Mouse (Mus musculus): Measurements from ENCODE around the gene Syndig1l. TPM values are rescaled to one million over a fixed set of nuclear protein-coding genes. Genes with fewer than 3 reads are reported as not detected.

Syndig1l gene
- total RNA-seq (2023), result not detected in 2 replicates

DNA sequence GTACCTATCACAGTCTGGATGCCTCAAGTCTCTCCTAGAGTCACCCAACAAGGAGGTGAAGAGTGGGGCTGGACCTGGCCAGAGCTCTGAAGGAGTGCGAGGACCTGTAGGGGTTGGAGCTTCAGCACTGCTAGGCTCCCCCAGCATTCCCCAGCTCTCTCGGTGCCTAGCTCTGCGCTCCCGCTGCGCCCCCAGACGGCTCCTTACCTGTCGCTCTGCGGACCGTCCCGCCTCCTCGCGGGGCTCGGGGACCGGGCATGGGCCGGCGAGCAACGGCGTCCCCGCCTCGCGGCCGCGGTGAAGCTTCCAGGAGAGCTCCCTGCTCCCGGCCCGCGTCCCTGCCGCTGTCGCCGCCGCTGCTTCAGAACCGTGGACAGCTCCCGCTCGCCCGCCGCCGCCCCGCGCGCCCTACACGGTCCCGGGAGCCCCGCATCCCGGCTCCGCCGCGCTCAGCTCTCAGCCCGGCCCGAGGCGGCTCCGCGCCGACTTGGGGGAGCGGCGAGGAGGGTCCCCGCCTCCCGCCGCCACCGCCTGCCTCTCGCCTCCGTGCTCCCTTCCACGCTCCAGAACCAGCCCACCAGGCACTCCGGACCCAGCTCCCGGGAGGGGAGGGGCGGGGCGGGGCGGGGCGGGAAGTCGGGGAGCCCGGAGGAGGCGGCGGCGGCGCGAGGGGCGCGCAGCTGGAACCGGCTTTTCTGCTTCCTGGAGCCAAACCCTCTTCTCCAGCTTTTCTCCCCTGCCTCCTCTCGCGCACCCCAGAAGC is at the start of gene Syndig1l:
Gene Syndig1l, minus strand, starts transcription at position 513 of the 763 bp plus-strand sequence.

GRCm38 (mm10) chr12:84640654-84641053 is 58.0 kb downstream of the Syndig1l start, which contains the start of gene Vrtn:
Vrtn (plus strand) TSS chr12:84641019.

Other genes starting within 250 kb of the Syndig1l start
- 2.9 and 3.6 TPM in 2 replicates for gene Aldh6a1, start 247.8 kb downstream of the Syndig1l start, total RNA-seq (2023)
- gene Lin52, start 247.4 kb downstream of the Syndig1l start, total RNA-seq (2023), result 6.6 and 10.6 TPM in 2 replicates
- gene Vsx2, start 129.1 kb downstream of the Syndig1l start, total RNA-seq (2023), result not detected in 2 replicates
- 5.0 and 7.4 TPM in 2 replicates for gene Abcd4, start 81.4 kb downstream of the Syndig1l start, total RNA-seq (2023)
- gene Vrtn, start 57.8 kb downstream of the Syndig1l start, total RNA-seq (2023), result not detected in 2 replicates
- 94.5 and 106 TPM in 2 replicates for gene Npc2, start 74.3 kb upstream of the Syndig1l start, total RNA-seq (2023)
- 30.6 and 31.4 TPM in 2 replicates for gene Isca2, start 74.4 kb upstream of the Syndig1l start, total RNA-seq (2023)
- gene Ltbp2, start 177.7 kb upstream of the Syndig1l start, total RNA-seq (2023), result 0.60 TPM in 1 of 2 replicates, not detected in the other